Mouse (Mus musculus) left cerebral cortex, adult 11 months (tissue): Measurements from ENCODE around the gene Mrpl14.

Experiments
- DNase-seq: peaks from one replicate; pipeline ENCODE4 v3.0.0; 2022; ENCODE audit warnings: low spot score

Mrpl14 gene

DNA sequence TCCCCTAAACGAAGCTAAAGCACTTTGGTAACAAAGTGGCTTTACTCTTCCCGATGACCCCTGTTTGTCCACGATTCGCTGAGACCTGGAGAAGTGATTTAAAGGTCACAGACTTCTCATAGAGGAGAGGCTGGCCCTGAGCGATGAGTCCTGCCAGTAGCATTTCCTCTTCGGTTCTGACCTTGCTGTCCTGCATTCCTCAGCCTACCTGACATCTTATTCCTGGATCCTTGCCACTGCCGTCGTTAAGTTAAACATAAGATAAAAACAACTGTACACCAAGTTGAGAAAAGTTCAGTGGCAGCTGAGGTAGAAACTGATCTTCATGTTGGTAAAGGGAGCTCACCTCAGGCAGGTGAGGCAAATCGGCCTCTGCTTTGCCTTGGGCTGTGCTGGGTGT is 3.0 kb downstream of the Mrpl14 start:
- no peak for DNase-seq

DNA sequence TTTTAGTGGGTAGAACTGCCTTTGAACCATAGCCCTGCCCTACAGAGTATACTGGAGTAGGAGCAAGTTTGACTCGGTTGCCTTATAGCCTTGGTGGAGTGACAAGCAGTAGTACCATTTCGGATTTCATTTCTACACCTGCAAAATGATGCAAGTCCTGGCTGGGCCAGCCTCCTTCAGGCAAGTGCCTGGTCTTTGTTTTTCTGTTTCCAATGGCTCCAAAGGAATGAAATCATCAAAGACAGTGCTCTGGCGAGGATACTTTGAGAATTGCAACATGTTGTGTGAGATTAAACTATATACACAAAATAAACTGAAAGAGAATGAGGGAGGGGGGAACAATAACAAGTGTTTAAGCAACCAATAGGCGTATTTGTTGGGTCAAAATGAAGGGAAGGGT is 3.9 kb downstream of the Mrpl14 start:
- DNase-seq: no peak

DNA sequence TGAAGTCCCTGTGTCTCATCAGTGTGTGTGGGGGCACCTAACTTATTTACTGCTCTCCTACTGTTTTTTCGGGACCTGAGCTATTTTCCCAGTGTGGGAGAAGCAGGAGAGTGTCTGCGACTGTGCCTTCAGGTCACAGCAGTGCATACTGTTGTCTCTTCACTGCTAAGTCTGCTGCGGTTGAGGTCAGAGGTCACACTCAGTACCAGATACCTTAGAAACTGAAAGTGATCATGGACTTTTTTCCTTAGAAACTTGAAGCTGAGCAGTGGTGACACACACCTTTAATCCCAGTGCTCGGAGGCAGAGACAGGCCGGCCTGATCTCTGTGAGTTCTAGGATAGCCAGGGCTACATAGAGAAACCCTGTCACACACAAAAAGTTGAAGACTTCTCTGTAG is 6.0 kb downstream of the Mrpl14 start:
- DNase-seq: no peak

DNA sequence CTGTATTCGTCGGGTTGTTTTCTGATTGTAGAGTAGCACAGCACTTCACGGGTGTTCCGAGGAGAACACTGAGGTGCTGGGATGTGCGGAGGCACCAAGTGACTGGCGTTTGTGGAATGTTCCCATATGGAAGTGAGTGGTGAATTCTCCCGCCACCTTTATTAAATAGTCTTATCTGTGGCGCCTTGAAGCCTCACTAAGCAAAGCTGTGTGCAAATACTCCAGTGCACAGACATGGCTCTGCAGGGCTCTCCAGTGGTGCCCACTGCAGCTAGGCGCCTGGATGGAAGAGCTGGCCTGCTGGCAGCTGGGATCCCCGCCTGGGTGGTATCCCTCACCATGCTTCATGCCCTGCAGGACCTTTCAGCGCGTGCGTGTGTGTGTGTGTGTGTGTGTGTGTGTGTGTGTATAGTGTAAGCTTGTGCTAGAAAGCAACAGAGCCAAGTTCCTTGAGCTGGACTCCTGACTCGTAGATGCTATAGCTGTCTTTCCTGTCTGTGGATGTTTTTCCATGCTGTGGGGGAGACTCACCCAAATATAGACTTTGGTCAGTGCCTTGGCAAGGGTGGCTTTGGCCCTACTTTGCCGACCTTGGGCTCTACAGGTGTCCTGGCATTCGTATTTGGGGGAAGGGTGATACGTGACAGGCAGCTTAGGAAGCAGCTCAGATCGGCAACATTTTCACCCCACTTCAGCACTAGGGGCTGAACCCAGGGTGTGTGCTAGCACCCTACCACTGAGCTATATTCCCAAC is 7.9 kb downstream of the Mrpl14 start:
- DNase-seq: no peak

DNA sequence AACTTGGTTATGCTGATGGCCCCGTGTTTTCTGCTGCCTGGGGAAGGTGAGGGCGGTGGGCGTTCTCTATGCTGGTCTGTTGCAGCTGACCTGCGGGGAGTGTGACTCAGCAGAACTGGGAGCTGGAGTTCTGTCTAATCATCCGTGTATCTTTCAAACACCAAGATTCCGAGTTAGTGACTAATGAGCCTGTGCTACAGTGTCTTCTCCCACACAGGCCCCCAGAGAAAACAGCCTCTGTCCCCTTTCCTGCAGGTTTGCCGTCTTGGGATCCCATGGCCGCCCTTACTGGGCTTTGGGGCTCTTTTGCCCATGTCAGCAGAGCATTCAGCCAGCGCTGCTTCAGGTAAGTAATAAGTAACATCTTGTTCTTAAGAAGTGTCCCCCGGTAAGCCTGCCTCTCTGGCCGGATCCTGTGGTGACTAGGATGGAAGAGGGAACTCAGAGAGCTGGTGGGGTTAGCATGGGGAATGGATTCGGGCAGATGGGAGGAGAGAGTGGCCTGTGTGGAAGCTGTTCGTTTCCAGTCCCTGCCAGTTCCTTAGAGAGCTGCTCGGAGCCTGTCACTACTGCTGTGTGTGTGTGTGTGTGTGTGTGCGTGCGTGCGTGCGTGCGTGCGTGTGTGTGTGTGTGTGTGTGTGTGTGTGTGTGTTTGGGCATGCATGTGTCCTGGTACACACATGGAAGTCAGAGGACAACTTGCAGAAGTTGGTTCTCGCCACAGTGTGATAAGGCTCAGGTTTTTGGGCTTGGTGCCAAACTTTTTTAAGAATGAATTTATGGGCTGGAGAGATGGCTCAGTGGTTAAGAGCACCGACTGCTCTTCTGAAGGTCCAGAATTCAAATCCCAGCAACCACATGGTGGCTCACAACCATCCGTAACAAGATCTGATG is 9.4 kb downstream of the Mrpl14 start:
- DNase-seq: no peak

DNA sequence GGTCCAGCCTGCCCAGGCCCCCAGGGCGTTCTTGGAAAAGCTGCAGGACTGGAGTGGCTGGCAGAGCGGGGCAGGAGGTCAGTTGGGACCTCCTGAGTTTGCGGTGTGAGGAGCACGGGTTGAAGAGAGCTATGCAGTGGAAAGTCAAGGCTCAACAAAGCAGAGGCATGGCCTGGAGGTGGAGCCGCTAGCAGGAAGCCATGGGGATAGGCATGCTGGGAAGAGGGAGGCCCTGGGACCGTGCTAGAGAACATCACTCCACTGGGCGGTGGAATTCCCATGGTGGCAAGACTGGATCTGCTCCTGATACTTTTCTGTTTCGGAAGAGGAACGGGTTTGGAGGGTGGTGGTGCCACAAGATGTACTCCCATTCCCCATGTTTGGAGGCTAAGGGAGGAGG is 10.9 kb downstream of the Mrpl14 start:
- no peak for DNase-seq

DNA sequence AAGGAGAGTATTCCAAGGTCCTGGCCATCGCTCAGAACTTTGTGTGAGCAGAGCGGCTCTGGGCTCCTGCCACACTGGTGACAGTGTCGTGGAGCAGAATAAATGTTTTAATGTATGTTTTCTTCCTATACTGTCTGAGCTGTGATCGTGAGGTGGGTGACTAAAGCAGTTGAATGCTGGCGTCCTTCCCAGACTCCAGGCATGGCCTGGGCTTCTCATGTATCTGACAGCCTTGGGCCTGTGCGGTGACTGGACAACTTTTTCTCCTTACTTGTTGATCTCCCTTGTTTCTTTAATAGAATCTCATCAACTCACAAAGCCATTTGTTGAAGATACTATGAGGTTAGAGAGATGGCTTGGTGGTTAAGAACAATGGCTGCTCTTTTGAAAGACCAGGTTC is 12.2 kb downstream of the Mrpl14 start:
- DNase-seq: no peak

- no peak for DNase-seq
Observed at GRCm38 (mm10) chr17:45699039-45699740, 13.1 kb downstream of the Mrpl14 start.

DNA sequence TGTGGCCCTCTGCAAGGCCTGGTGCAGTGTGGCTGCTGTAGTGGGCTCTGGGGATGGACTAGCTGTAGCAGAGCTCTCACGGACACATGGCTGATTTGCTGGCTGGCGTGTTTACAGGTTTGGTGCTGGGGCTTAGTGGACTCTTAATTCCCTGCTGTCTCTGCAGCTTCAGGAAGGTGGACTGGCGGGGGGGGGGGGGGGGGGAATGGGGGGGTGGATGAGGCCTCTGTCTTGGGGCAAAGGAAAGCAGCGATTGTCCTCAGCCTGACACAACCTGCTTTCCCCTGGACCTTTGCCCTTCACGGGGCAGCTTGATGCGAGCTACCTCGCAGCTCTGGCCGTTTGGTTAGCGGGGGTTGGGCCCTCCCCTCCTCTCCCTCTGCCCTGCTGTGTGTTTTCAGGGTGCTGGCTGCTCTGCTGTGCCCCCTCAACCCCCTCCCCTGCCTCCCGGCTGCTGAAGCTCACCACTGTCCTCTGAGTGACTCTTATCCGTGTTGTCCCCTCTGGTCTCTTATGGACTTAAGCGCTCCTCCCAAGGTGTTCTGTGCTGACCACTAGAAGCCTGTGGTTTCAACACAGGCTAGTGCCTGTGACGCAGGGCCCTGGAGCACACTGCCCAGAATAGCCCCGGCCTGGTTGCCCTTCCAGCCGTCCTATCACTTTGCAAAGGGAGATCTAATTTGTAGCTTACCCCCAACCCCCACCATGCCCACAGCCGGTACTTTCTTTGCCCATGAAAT is 14.5 kb downstream of the Mrpl14 start:
- no peak for DNase-seq

DNA sequence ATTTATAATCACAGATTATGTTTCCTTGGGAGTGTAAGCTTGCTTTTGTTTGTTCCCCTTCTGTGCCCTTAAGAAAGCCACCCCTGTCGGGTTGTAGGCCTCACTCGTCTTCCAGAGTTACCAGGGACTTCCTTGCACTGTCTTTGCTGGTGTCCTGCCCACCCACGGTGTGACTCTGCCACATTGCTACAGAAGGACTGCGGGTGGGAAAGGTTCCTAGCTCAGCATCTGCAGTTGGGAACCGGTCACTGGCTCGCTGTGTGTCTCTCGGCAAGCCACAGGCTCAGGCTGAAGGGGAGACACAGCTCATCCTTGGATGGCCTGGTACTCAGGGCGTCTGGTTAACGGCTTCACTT is 15.1 kb downstream of the Mrpl14 start:
- no peak for DNase-seq

DNA sequence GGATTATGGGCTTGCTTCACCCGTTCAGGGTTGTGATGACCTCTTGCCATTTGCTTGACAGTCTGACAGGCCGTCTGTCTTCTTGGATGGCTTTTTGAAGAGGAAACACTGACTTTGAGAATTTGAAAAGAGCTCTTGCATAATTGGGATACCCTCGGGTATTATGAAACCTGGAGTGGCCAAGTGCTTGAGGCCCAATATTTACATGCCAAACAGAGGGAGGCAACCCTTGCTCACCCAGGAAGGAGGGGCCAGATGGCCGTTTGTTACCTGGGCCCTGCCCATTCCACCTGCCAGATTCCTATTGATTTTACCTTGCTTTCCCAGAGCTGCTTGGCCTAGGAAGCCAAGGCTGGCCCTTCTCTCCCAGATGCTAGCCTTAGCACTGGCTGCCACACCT is 16.1 kb downstream of the Mrpl14 start:
- DNase-seq: no peak

DNA sequence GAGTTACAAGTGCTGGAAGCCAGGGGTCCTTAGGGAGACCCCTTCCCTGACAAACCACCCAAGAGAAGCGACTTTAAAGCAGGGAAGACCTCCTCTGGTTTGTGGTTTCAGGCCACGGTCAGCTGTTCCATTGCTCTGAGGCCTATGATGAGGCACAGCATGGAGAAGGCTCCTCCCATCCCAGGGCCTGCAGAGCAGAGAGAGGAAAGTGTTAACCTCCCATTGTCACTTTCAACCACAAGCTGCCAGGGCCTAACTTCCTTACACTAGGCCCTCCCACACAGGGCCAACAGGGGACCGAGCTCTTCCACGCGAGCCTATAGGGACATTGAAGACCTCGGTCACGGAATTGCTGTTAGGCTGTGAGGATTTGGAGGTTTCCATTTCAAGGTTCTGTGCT is 17.1 kb downstream of the Mrpl14 start:
- DNase-seq: no peak

GRCm38 (mm10) chr17:45706796-45707195 is 20.7 kb downstream of the Mrpl14 start:
- no peak for DNase-seq

DNA sequence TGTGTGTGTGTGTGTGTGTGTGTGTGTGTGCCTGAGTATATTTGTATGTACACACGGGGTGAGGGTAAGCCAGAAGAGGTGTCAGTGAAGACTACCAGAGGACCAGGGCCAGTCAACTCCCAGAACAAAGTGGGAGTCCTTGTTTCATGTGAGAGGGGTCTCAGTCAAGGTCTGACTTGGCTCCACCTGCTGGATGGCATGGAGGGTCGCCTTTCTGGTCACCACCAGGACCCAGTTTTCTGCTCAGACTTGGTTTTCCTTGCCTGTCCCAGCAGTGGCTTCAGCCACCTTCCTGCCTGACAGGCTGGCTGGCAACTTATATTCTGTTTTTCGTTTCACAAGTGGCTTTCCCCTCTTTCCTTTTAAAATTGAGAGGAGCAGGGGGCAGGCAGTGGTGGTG is 21.3 kb downstream of the Mrpl14 start:
- DNase-seq: no peak

- no peak for DNase-seq
Observed at GRCm38 (mm10) chr17:45708179-45708578, 22.1 kb downstream of the Mrpl14 start.

GRCm38 (mm10) chr17:45709829-45710228 is 23.7 kb downstream of the Mrpl14 start:
- no peak for DNase-seq

DNA sequence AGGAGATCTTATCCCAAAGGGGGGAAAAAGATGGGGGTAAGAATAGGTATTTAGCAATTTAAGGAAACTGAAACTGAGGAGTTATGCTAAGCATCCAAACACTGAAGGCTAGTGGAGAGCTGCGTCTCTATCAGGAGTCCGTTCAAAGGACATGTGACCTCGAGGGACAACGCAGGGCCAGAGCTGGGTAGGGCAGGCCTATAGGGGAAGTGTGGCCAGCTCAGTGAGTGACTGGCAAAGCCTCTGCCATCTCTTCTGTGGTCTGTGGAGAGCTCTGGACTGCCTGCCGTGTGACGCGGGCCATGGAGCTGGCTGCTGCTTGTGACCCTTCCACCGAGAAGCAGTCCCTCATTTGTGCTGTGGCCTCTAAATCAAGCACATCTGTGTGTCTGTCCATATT is 24.3 kb downstream of the Mrpl14 start:
- no peak for DNase-seq

DNA sequence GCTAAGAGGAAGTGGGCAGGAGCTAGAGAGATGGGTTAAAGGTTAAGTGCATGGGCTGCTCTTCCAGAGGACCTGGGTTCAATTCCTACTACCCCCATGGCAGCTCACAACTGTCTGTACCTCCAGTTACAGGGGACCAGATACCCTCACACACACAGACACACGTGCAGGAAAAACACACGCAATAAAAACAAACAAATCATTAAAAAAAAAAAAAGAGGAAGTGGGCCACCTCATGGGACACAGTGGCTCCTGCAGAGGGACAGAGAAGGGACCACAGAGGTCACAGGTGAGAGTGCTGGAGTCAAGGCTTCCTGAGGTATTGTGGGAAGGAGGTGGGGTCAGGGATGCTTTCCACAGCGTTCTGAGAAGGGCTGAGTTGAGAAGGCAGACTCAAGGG is 25.4 kb downstream of the Mrpl14 start:
- DNase-seq: no peak

- no peak for DNase-seq
Observed at GRCm38 (mm10) chr17:45718323-45718722, 32.2 kb downstream of the Mrpl14 start.

- DNase-seq: no peak
Observed at GRCm38 (mm10) chr17:45723732-45724573, 37.8 kb downstream of the Mrpl14 start.

DNA sequence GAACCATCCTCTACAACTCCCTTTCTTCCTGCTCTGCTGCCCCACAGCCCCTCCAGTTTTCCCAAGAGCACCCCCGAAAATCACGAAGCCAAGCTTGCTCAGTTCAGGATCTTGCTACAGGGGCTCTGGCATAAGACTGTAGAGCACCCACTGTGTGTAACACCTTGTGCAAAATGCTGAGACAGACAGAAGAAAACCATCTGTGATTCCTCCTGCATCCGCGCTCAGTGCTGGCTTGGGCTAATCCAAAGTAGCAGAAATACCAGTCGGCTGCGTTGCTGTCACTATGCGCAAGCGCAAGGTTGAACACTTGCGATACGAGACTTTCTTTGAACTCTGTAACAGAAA is 38.4 kb downstream of the Mrpl14 start:
- DNase-seq: no peak
